Mouse (Mus musculus) adipocyte (in vitro differentiated cells): ENCODE results near the gene Gm5741.

ENCODE experiments used
- DNase-seq: peaks from one replicate; pipeline ENCODE4 v3.0.0-alpha.2; 2016; ENCODE audit warnings: low spot score

The Gm5741 gene

DNA sequence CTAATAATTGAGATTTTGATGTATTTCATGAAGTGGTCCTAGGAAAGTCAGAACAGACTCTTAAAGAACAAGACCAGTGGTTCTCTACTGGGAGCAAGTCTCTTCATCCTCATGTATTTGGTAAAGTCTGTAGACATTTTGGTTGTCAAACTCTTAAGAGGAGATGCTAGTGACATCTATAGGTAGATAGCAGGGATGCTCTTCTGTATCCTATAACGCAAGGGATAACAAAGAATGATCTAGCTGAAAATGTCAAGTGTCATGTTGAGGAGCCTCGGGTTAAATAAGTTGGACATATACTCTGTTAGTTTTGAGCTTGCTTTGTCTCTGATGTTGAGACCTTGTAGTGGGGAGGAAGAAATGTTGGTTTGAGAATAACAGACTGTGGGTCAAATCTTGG is 39.9 kb downstream of the Gm5741 start:
- DNase-seq: peak; percentile 45

- peak; percentile 38 for DNase-seq
Observed at GRCm38 (mm10) chr8:85027516-85027855, 40.3 kb downstream of the Gm5741 start.

- DNase-seq: peak; percentile 100
Observed at GRCm38 (mm10) chr8:85026670-85027515, 40.9 kb downstream of the Gm5741 start, which contains the start of gene Trir. Gene Trir, plus strand, starts transcription at chr8:85026823.

DNA sequence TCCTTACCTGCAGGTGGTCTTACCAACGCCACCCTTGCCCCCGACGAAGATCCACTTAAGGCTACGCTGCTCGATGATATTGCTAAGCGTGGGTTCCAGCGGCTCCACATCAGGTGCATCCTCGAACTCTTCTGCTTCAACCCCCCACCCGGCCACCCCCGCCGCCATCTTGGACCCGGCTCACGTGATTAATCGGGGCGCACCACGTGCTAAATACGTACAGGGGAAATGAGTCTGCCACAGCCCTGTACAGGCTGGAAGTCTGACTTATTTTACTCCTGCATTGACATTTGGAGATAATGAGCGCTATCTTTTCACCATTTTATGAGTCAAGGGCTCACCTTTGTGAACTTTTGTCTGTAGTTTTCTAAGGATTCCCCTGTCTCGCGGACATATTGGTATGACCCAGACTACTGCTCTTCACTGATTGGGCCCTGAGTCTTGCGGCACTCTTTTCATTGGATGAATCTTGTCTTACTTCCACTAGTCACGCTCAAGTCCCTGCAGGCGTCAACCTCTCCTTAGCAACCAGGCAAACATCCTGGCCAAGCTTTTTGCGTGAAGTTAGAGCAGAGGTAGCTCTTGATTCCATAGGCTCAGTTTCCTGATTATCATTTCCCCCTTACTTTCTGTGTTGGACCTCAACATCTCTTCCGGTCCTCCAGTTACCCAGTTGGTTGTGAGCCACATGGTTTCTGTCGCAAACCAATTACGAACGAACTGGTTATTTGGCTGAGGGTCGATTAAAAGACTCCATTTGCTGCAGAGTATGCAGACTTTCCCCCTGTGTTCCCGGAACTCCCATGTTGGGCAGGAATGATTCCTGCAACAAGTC is 42.5 kb downstream of the Gm5741 start, which contains the start of gene Asna1:
Asna1 (minus strand) TSS at position 184 of the 835 bp plus-strand sequence.
- DNase-seq: peak; percentile 97

DNA sequence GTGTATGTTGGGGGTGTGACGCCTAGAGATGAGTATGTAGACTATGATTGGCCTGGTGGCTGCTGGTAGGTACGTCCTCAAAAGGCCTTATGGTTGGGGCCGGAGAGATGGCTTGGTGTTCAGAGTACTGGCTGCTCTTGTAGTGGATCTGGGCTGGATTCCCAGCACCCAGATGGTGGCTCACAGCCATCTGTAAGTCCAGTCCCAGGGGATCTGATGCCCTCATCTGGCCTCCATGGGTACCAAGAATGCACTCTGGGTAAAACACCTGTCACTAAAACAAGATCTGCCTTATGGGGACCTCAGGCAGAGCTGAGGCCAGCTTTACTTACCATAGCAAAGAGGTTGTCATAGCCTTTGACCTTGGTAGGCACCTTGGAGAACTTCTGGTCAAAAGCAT is 43.9 kb downstream of the Gm5741 start:
- no peak for DNase-seq

DNA sequence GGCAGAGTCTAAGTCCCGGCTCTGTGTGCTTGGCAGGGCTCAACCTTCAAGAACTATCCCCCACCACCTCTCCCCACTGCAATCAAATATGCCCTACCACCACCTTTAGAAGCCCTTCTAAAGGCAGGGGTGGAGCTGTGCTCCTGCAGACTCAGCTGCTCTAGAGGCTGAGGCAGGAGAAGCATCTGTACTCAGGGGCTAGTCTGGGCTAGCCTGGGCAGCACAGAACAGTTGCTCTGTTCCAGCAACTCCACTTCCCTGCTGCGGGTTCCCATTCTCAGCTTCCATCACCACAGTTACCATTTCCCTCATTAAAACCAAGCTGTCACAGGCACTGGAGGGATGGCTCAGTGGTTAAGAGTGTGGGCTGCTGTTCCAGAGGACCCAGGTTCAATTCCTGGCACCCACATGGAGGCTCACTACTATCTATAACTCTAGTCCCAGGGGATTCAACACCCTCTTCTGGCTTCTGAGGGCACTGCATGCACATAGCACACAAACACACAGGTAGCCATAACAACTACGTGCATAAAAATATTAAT is 46.2 kb downstream of the Gm5741 start:
- DNase-seq: no peak
